8 mouse cellular contexts compared by ENCODE assay signal in the genomic region with DNA sequence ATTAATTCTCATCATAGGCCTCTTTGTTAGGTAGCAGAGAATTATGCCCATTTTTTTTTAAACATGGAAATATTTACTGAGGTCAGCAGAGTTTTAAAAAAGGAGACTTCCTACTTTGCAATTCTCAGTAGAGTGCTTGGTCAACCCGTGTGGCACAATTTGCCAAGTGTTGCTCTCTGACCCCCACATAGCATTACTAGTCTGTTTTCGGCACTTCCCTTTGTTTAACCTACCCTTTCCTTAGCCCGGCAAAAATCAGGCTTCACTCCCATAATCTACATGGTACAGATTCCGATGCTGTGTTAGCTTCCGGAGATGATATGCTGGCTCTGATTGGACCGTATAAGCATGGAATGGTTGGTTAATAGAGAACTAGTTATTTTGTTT. TPM values are rescaled to one million over a fixed set of nuclear protein-coding genes. Genes with fewer than 3 reads are reported as not detected.
DNase-seq lines count a peak whose midpoint lies in the region; ATAC-seq and TF ChIP-seq lines count a peak whose summit lies in the region.

No protein-coding gene starts in this region.

- no peaks in the 10 kb centered on the region for H3K9me3 ChIP-seq in limb, embryonic 15.5 days
- no peaks in the 10 kb centered on the region for H3K9me3 ChIP-seq in neural tube, embryonic 11.5 days (ENCODE audit: control insufficient read depth, low read length)

- peak overlapping the region; percentile 95 for H3K27ac ChIP-seq in left cerebral cortex, adult 2 months
- H3K27ac ChIP-seq in limb, embryonic 15.5 days, result peak overlapping the region; percentile 98
- peak overlapping the region; percentile 99 for H3K27ac ChIP-seq in neural tube, embryonic 11.5 days (ENCODE audit: low read depth, low read length)

- H3K27me3 ChIP-seq in limb, embryonic 15.5 days, result no peaks in the 10 kb centered on the region
- no peaks in the 10 kb centered on the region for H3K27me3 ChIP-seq in neural tube, embryonic 11.5 days (ENCODE audit: control insufficient read depth, insufficient read depth, low read length)

- H3K36me3 ChIP-seq in limb, embryonic 15.5 days, result no peaks in the 10 kb centered on the region
- H3K36me3 ChIP-seq in neural tube, embryonic 11.5 days (ENCODE audit: control insufficient read depth, insufficient read depth, low read length), result no peaks in the 10 kb centered on the region

- 49% methylated on average over 6 of the region's 6 CpGs for WGBS in limb, embryonic 15.5 days
- WGBS in neural tube, embryonic 11.5 days, result 45% methylated on average over 6 of the region's 6 CpGs

- peak; percentile 49 for ATAC-seq in granulocyte monocyte progenitor cell, adult 5-6 weeks (replicated peaks; ENCODE audit: poor library complexity, severe bottlenecking)
- ATAC-seq in limb, embryonic 15.5 days (ENCODE audit: insufficient number of reproducible peaks, low FRiP score, low TSS enrichment, low read depth), result no peak
- ATAC-seq in neural tube, embryonic 11.5 days (ENCODE audit: insufficient read depth, low FRiP score, low TSS enrichment), result peak; percentile 25; the same call in 1 of the 2 replicates

- peaks cover 13% of the 10 kb centered on the region for H3K4me1 ChIP-seq in limb, embryonic 15.5 days
- H3K4me1 ChIP-seq in neural tube, embryonic 11.5 days (ENCODE audit: control insufficient read depth, insufficient read depth, low read length), result peaks cover 8% of the 10 kb centered on the region

- H3K9ac ChIP-seq in limb, embryonic 15.5 days, result peak overlapping the region; percentile 96; the same call in 1 of the 2 replicates
- peak overlapping the region; percentile 98 for H3K9ac ChIP-seq in neural tube, embryonic 11.5 days (ENCODE audit: low read length)

- DNase-seq in left cerebral cortex, adult 2 months (ENCODE audit: extremely low spot score in 1 of 2, low spot score in 2 of 2), result no peak
- no peak for DNase-seq in left cerebral cortex, postnatal 14 days (ENCODE audit: low spot score in 2 of 2)
- no peak for DNase-seq in neural tube, embryonic 11.5 days (ENCODE audit: low spot score)
- no peak for DNase-seq in left cerebral cortex, postnatal 25 days (ENCODE audit: low spot score in 2 of 2)
- DNase-seq in urinary bladder, postnatal 4 days (ENCODE audit: low spot score in 2 of 2), result no peak
- no peak for DNase-seq in cerebellum, postnatal 36 days

- intact Hi-C loops in left cerebral cortex, adult 2 months (cut with DNase I), result loop anchor here (2.0 to 5.0 kb wide), 4 partner anchors 35 to 299 kb away; a partner anchor contains a TSS
- intact Hi-C loops in left cerebral cortex, postnatal 14 days (cut with DNase I), result loop anchor here (5.0 kb wide), 2 partner anchors 50 to 65 kb away; no protein-coding TSS in a partner anchor
- intact Hi-C loops in left cerebral cortex, postnatal 25 days (cut with DNase I), result loop anchor here (5.0 kb wide), 1 partner anchor 65 kb away; no protein-coding TSS in a partner anchor

- peak overlapping the region; percentile 47 for H3K4me2 ChIP-seq in limb, embryonic 15.5 days
- H3K4me2 ChIP-seq in neural tube, embryonic 11.5 days (ENCODE audit: low read depth), result peak overlapping the region; percentile 70

- H3K4me3 ChIP-seq in left cerebral cortex, adult 2 months, result peak overlapping the region; percentile 51
- H3K4me3 ChIP-seq in limb, embryonic 15.5 days, result peak overlapping the region; percentile 77
- peak overlapping the region; percentile 68 for H3K4me3 ChIP-seq in neural tube, embryonic 11.5 days (ENCODE audit: low read depth, low read length)

- TF ChIP-seq CTCF in left cerebral cortex, adult 2 months (IDR thresholded peaks at IDR 0.05), result no peak

RNA-seq across cellular contexts. Expression of a gene that starts 0.8 kb away (rescaled TPM):
- total RNA-seq in left cerebral cortex, adult 2 months (2021), result 100 to 1,000 TPM; 102 to 105 TPM
- total RNA-seq in left cerebral cortex, postnatal 14 days (2021), result 10 to 100 TPM; 84.1 to 87.9 TPM
- 41.5 and 46.1 TPM in 2 replicates for total RNA-seq in granulocyte monocyte progenitor cell, adult 5-6 weeks (2014; fragmentation: Nextera tagmentation)
- 56.4 and 84.0 TPM in 2 replicates for total RNA-seq in granulocyte monocyte progenitor cell, adult 5-6 weeks (2017)
- 8.1 and 8.8 TPM in 2 replicates for polyA plus RNA-seq in limb, embryonic 15.5 days (2015; fragmentation: Nextera tagmentation; extraction: Ambion mirVana)
- 10.9 and 12.5 TPM in 2 replicates for polyA plus RNA-seq in neural tube, embryonic 11.5 days (2014; fragmentation: Nextera tagmentation; extraction: Ambion mirVana)
- 10 to 100 TPM; 98.7 to 100.0 TPM for total RNA-seq in left cerebral cortex, postnatal 25 days (2021)
